Mouse (Mus musculus) forebrain, embryonic 15.5 days (tissue): ENCODE measurements around the gene Specc1. TPM values are rescaled to one million over a fixed set of nuclear protein-coding genes. Genes with fewer than 3 reads are reported as not detected.

Experiments used
- ATAC-seq: fragments of 200-750 bp; cut with Nextera tagmentation; replicated peaks from 2 replicates; pipeline ENCODE4 v1.8.0; 2017; ENCODE audit warnings: mild to moderate bottlenecking, moderate TSS enrichment, moderate library complexity
- H3K27ac ChIP-seq: fragments of 300-500 bp; sonication (generic); replicated peaks from 2 replicates; pipeline ENCODE4 v1.5.1; 2015; ENCODE audit warnings: mild to moderate bottlenecking, inconsistent platforms
- H3K27me3 ChIP-seq: fragments of 300-500 bp; sonication (generic); 2 replicates; pipeline ENCODE4 v1.6.1; 2015; ENCODE audit warnings: inconsistent platforms
- H3K36me3 ChIP-seq: fragments of 300-500 bp; sonication (generic); 2 replicates; pipeline ENCODE4 v1.6.1; 2015; ENCODE audit warnings: mild to moderate bottlenecking, inconsistent platforms
- H3K4me1 ChIP-seq: fragments of 300-500 bp; sonication (generic); 2 replicates; pipeline ENCODE4 v1.6.1; 2015; ENCODE audit warnings: inconsistent platforms
- H3K4me2 ChIP-seq: fragments of 300-500 bp; sonication (generic); replicated peaks from 2 replicates; pipeline ENCODE4 v1.6.1; 2015; ENCODE audit warnings: mild to moderate bottlenecking, inconsistent platforms
- H3K4me3 ChIP-seq: fragments of 300-500 bp; sonication (generic); 2 replicates; pipeline ENCODE4 v1.5.1; 2015; ENCODE audit warnings: mild to moderate bottlenecking, inconsistent platforms
- H3K9ac ChIP-seq: fragments of 300-500 bp; sonication (generic); replicated peaks from 2 replicates; pipeline ENCODE4 v1.6.1; 2015; ENCODE audit warnings: mild to moderate bottlenecking, inconsistent platforms
- H3K9me3 ChIP-seq: fragments of 300-500 bp; sonication (generic); 2 replicates; pipeline ENCODE4 v1.6.1; 2016; ENCODE audit warnings: inconsistent platforms
- WGBS: fragments of 180-500 bp; shearing (Covaris S2); methylation state at CpG from one replicate; pipeline ENCODE4 v1.1.7; 2015; ENCODE audit warnings: mixed read lengths; 5-methylcytosine and 5-hydroxymethylcytosine counted together
- polyA plus RNA-seq: library from polyadenylated mRNA; unstranded; fragments of >200 nt; fragmentation: Nextera tagmentation; extraction: Ambion mirVana; gene quantifications from 2 replicates; pipeline ENCODE4 v1.2.1, GENCODE M21; 2015

Specc1 gene
- polyA plus RNA-seq, 1 experiment from 2014 or later = 11.7 TPM

DNA sequence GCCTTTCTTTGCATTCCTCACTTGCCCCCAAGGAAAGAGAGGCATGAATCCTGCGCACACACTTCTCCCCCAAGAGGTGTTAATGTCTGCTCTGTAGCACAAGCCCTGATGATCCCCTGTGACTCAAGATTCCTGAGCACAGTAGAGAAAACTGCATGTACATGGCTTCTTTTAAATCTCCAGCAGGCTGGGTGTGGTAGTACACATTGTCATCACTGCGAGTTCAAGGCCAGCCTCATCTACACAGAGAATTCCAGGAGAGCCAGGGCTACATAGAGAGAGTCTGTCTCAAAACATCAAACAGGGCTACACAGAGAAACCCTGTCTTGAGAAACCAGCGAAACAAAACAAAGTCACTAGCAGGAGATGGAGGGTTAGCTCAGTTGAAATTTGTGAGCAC lies 211.6 kb downstream of the Specc1 start:
- Histone ChIP-seq H3K36me3 (0 out of 2 replicates have a peak, but pooled peaks cover 2% of the 10 kb centered on the region), H3K27me3 (no peaks in the 10 kb centered on the region), H3K9ac (no peak overlapping the region), H3K4me2 (no peak overlapping the region), H3K4me1 (no peaks in the 10 kb centered on the region), H3K27ac (no peak overlapping the region), H3K4me3 (no peak overlapping the region), H3K9me3 (no peaks in the 10 kb centered on the region)
- no peak for ATAC-seq
- WGBS = 90% methylated on average over 3 of the region's 3 CpGs

DNA sequence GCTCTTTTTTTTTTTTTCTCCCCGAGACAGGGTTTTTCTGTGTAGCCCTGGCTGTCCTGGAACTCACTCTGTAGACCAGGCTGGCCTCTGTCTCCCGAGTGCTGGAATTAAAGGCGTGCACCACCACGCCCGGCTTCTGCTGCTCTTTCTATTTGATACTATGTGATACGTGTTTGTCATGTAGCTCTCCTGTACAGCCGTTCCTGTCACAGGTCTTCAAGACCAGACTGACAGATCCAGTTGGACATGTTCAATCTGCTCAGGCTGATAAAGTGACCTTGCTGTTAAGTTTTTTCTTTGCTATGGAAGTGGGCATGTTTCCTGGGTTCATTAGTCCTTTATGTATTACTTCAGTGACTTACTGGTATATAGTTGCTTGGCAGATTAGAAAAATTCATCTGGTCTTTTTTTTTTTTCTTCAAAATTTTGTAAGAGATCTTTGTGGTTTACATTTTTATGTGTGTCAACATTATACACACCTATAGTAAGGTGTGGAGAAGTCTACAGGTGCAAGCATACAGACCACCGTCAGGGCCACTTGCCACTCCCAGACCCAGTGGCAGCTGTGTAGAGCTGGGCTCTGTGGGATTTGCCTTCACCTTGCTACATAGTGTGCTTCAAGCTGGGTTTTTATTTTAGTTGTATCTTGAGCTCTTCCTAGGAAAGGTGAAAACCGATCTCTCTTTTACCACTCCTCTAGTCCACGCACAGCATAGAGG lies 221.0 kb downstream of the Specc1 start:
- no peaks in the 10 kb centered on the region for H3K27me3 ChIP-seq
- H3K9ac ChIP-seq = no peak overlapping the region
- WGBS = 94% methylated on average over 10 of the region's 10 CpGs

DNA sequence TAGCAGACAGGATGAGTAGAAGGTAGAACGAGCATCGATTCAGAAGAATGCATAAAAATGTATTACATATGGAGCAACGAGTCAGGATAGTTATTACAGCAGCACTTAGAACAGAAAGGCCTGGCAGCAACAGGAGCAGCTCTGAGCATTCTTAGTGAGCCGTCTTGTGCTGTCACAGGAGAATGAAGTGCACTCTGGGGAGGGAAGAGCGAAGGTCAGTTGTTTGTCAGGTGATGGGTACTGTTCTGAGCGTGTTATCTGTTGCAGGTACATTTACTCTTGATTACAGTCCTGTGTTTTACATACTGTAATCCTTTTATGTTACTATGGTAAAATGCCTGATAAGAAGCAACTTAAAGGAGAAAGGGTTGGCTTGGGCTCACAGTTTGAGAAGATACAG lies 224.2 kb downstream of the Specc1 start:
- Histone ChIP-seq H3K4me3 (no peak overlapping the region), H3K9ac (no peak overlapping the region), H3K27me3 (no peaks in the 10 kb centered on the region), H3K27ac (no peak overlapping the region), H3K4me1 (no peaks in the 10 kb centered on the region), H3K36me3 (no peaks in the 10 kb centered on the region), H3K4me2 (no peak overlapping the region), H3K9me3 (no peaks in the 10 kb centered on the region)
- ATAC-seq = no peak
- 92% methylated on average over 6 of the region's 6 CpGs for WGBS

More for the DNA sequence above, 221.0 kb downstream of the Specc1 start:
- Histone ChIP-seq H3K27ac (no peak overlapping the region), H3K4me3 (no peak overlapping the region), H3K4me1 (no peaks in the 10 kb centered on the region), H3K36me3 (no peaks in the 10 kb centered on the region), H3K4me2 (no peak overlapping the region), H3K9me3 (no peaks in the 10 kb centered on the region)
- no peak for ATAC-seq

DNA sequence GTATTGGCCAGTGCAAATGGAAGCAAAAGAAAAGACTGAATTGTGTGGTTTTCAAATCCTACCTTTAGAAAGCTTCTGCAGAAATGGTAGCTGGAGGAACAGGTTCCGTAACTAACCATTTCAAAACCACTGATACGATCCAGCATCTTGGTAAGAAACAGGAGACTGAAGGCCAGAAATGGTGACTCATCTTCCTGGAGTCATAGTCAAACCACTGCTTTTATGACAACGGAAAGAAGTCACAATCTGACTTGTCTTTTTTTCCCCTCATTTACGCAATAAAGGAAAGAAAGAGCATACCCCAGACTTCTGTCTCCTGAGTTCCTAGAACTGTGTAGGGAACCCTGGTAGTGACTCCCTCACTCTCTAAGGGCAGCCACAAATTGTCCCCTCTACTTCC lies 228.3 kb downstream of the Specc1 start:
- no peak for ATAC-seq
- Histone ChIP-seq H3K4me2 (no peak overlapping the region), H3K9me3 (no peaks in the 10 kb centered on the region), H3K4me1 (no peaks in the 10 kb centered on the region), H3K9ac (no peak overlapping the region), H3K27ac (no peak overlapping the region), H3K4me3 (no peak overlapping the region), H3K36me3 (no peaks in the 10 kb centered on the region), H3K27me3 (no peaks in the 10 kb centered on the region)
- 94% methylated on average over 4 of the region's 4 CpGs for WGBS

DNA sequence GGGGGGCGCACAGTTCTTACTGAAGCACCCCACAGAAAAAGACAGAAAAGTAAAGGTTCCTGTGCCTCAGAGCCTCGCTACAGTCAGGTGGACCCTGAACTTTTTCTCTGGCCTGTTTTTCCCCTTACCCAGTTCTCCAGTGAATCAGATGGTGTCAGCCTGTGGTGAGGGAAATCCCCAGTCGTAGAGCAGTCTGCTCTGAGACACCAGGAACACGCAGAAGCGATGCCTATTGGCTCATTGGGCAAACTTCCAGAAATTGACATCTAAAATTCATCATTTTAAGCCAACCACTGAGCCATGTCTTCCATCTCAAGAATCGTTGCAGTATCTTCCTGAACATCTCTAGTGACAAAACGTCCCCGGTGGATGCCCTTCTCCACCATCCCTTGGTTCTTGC lies 230.5 kb downstream of the Specc1 start:
- 92% methylated on average over 8 of the region's 8 CpGs for WGBS
- H3K9me3 ChIP-seq = no peaks in the 10 kb centered on the region
- H3K27me3 ChIP-seq = no peaks in the 10 kb centered on the region
- no peaks in the 10 kb centered on the region for H3K36me3 ChIP-seq
- ATAC-seq = no peak
- no peaks in the 10 kb centered on the region for H3K4me1 ChIP-seq
- H3K4me3 ChIP-seq = no peak overlapping the region
- no peak overlapping the region for H3K9ac ChIP-seq
- H3K4me2 ChIP-seq = no peak overlapping the region
- H3K27ac ChIP-seq = no peak overlapping the region

DNA sequence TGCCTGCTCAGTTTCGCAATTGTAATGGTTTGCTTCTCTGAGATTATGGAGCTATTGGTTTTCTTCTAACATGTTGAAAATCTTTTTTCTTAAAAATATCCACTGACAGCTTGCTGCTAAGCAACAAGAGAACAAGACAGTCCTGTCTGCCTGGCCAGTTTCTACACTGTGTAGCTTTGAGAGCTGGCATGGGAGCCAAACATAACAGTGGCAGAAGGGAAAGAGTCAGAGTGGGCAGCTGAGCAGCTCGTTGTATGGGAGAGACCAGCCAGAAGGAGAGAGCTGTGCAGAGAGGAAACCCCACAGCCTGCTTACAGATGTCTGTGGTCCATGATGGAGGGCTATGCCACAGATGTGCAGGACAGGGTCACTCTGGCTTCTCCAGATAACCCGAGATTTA lies 235.5 kb downstream of the Specc1 start:
- H3K27me3 ChIP-seq = no peaks in the 10 kb centered on the region
- 82% methylated on average over 3 of the region's 3 CpGs for WGBS
- H3K27ac ChIP-seq = no peak overlapping the region
- H3K4me1 ChIP-seq = no peaks in the 10 kb centered on the region
- no peak for ATAC-seq
- H3K9ac ChIP-seq = no peak overlapping the region
- H3K4me3 ChIP-seq = no peak overlapping the region
- no peaks in the 10 kb centered on the region for H3K9me3 ChIP-seq
- no peaks in the 10 kb centered on the region for H3K36me3 ChIP-seq
- H3K4me2 ChIP-seq = no peak overlapping the region

DNA sequence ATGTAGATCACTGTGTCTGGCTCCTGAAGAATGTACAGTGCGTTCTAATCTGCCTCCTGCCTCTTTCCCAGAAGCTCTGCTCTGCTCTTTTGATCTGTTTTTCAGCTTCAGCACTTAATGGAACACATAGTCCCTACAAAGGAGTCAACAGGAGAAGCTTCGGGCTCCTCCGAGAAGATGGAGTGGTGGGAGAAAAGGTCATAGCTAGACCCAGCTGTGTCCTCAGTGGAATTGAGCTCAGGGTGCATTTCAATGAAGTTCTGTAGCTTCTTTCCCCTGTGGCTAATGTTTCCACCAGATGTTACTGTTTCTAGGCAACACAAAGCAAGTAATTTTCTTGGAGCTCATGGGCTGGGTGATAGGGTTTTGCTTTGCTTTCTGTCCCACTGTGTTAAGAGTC lies 236.6 kb downstream of the Specc1 start:
- H3K4me1 ChIP-seq = peaks cover 5% of the 10 kb centered on the region
- ATAC-seq = no peak
- no peak overlapping the region for H3K9ac ChIP-seq
- no peaks in the 10 kb centered on the region for H3K27me3 ChIP-seq
- 90% methylated on average over 3 of the region's 3 CpGs for WGBS
- H3K9me3 ChIP-seq = no peaks in the 10 kb centered on the region
- no peak overlapping the region for H3K4me2 ChIP-seq
- H3K27ac ChIP-seq = no peak overlapping the region
- H3K4me3 ChIP-seq = no peak overlapping the region
- no peaks in the 10 kb centered on the region for H3K36me3 ChIP-seq

DNA sequence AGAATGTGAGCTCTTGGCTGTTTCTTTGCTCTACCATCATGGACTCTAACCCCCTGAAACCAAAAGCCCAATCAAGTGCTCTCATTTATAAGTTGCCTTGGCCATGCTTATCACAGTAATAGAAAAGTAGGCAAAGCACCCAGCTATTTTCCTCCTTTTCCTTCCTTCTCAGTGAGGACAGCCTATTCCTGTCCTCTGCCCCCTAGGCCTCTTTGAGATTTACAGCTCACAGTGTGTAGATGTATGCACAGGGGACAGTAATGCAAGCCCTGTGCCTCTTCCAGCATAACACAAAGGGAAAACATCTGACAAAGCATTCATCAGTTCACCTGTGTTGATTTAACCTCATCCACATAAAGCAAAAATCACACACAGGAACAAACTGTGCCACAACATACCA lies 237.7 kb downstream of the Specc1 start:
- peaks cover 5% of the 10 kb centered on the region for H3K4me1 ChIP-seq
- no peak for ATAC-seq
- no peaks in the 10 kb centered on the region for H3K9me3 ChIP-seq
- H3K27ac ChIP-seq = no peak overlapping the region
- no peak overlapping the region for H3K4me3 ChIP-seq
- H3K27me3 ChIP-seq = no peaks in the 10 kb centered on the region
- no peak overlapping the region for H3K4me2 ChIP-seq
- H3K36me3 ChIP-seq = no peaks in the 10 kb centered on the region
- H3K9ac ChIP-seq = no peak overlapping the region

DNA sequence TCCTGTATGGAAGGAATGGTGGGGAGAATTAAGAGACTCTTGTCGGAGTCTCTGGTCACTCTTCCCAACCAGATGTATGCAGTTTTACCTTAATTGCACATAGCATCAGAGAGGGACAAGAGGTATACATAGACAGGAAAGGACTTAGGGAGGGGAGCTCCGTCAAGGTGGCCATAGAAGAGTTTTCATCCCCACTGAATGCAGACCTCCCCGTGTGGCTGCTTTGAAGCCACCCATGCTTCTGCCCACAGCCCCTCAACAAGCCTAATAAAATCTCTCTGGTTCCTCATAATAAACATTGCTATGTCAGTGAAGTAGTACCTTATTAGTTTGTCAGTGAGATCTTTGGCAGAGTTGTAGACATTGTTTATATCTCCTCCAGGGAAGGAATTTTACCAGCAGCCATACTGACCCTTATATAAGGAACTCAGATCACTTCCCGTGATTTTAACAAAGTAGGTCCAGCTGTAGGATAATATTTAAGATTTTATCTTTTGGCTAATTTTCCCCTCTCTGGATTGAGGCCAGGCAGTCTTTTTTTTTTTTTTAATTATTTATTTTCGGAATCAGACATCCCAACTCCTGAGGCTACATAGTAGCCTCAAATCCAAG lies 244.4 kb downstream of the Specc1 start:
- ATAC-seq = no peak

DNA sequence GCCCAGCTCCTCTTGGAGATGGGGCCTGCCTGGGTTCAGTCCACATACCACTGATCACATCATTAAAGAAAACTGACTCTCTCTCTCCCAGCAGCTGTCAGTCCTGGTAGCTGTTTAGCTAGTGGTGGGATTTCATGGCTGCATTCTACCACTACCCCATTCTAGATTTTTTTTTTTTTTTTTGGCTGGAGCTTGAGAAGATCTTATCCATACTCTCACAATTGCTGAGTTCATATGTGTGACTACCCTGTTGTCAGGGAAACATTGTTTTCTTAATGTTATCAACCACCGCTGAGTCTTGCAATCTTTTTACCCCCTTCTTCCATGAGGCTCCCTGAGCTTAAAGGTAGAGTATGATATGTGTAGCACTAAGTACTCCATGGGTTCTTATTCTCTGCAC lies 246.1 kb downstream of the Specc1 start:
- no peaks in the 10 kb centered on the region for H3K4me1 ChIP-seq
- no peak overlapping the region for H3K4me3 ChIP-seq
- H3K9ac ChIP-seq = no peak overlapping the region
- WGBS = 97% methylated on average over 1 of the region's 1 CpGs
- no peaks in the 10 kb centered on the region for H3K27me3 ChIP-seq
- ATAC-seq = no peak
- H3K27ac ChIP-seq = no peak overlapping the region
- H3K9me3 ChIP-seq = no peaks in the 10 kb centered on the region
- no peak overlapping the region for H3K4me2 ChIP-seq
- H3K36me3 ChIP-seq = no peaks in the 10 kb centered on the region

More for the DNA sequence above, 244.4 kb downstream of the Specc1 start:
- Histone ChIP-seq H3K27me3 (no peaks in the 10 kb centered on the region), H3K9ac (no peak overlapping the region), H3K4me1 (peaks cover 5% of the 10 kb centered on the region), H3K9me3 (no peaks in the 10 kb centered on the region), H3K27ac (no peak overlapping the region), H3K36me3 (no peaks in the 10 kb centered on the region), H3K4me2 (no peak overlapping the region), H3K4me3 (no peak overlapping the region)
- WGBS = 81% methylated on average over 5 of the region's 5 CpGs

DNA sequence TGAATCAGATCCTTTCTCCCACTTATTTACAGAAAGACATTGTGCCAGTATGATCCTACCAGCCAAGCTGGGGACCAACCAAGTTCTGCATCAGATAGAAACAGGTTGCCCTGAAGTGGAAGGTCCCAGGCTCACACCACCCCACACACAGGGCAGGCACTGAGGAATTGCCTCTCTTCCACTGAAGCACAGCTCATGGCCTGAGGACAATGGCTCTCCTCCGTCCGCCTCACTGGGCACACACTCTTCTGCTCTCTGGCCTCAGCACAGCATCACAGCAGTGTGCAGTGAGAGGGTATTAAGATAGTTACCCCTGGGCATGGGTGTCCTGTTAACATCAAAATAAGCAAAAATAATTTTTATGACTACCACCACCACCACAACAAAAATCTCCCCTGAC lies 252.5 kb downstream of the Specc1 start:
- no peak for ATAC-seq
- WGBS = 36% methylated on average over 2 of the region's 2 CpGs
- Histone ChIP-seq H3K27me3 (no peaks in the 10 kb centered on the region), H3K36me3 (no peaks in the 10 kb centered on the region), H3K4me1 (no peaks in the 10 kb centered on the region), H3K4me2 (no peak overlapping the region), H3K9ac (no peak overlapping the region), H3K4me3 (no peak overlapping the region), H3K9me3 (no peaks in the 10 kb centered on the region), H3K27ac (no peak overlapping the region)

DNA sequence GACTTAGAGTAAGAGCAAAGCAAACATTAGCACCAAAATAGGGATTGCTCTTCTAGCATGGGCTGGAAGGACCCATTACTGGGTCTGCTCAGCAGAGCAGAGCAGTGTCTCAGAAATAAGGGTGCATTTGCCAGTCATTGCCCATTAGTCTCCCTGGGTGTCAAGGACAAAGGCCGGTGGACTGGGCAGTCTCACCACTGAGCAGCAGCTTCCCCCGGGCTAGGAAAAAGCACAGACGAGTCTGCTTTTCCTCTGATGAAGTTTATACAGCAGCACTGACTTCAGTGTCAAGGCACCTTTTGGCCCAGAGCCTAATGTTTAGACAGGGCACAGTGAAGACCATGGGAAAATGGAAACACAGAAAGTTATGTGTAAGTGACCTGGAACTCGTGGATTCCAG lies 253.3 kb downstream of the Specc1 start:
- H3K27ac ChIP-seq = no peak overlapping the region
- no peak for ATAC-seq
- no peaks in the 10 kb centered on the region for H3K36me3 ChIP-seq
- WGBS = 65% methylated on average over 4 of the region's 4 CpGs
- no peak overlapping the region for H3K9ac ChIP-seq
- no peaks in the 10 kb centered on the region for H3K27me3 ChIP-seq
- H3K4me1 ChIP-seq = no peaks in the 10 kb centered on the region
- H3K4me2 ChIP-seq = no peak overlapping the region
- no peak overlapping the region for H3K4me3 ChIP-seq
- H3K9me3 ChIP-seq = no peaks in the 10 kb centered on the region
